Mouse (Mus musculus) gonadal fat pad, adult 2 months (tissue): ENCODE measurements at regions not wholly inside any gene's neighbourhood (a gene's known extent, or its start where the extent isn't known, plus 50 kb on each side); places are given as distances from the start of the nearest gene placed in this dataset.
A peak's percentile ranks its signal among the peaks of the same experiment; 100 is the strongest.
"Not testable (repeated sequence)": the region's sequence is repeated elsewhere in the genome, so short reads cannot be mapped to it uniquely, and the experiment has no call there.

ENCODE experiments used
- DNase-seq: peaks from one replicate; pipeline ENCODE4 v3.0.0-alpha.2; 2012; ENCODE audit warnings: low read depth

GRCm38 (mm10) chr8:8847579-8847978, 157.3 kb upstream of the Arglu1 start:
- no peak for DNase-seq

- no peak for DNase-seq
Measured at GRCm38 (mm10) chr8:8842326-8842725, 152.0 kb upstream of the Arglu1 start.

GRCm38 (mm10) chr8:8836166-8836565, 145.8 kb upstream of the Arglu1 start:
- DNase-seq, result not testable (repeated sequence)

- DNase-seq, result peak; percentile 37
Measured at GRCm38 (mm10) chr8:8831306-8831705, 141.0 kb upstream of the Arglu1 start.

- no peak for DNase-seq
Measured at GRCm38 (mm10) chr8:8829230-8829629, 138.9 kb upstream of the Arglu1 start.

GRCm38 (mm10) chr8:8827555-8827954, 137.2 kb upstream of the Arglu1 start:
- DNase-seq, result no peak

- no peak for DNase-seq
Measured at GRCm38 (mm10) chr8:8826801-8827200, 136.5 kb upstream of the Arglu1 start.

GRCm38 (mm10) chr8:8824886-8825285, 134.6 kb upstream of the Arglu1 start:
- no peak for DNase-seq

- DNase-seq, result no peak
Measured at GRCm38 (mm10) chr8:8821119-8821518, 130.8 kb upstream of the Arglu1 start.

- DNase-seq, result no peak
Measured at GRCm38 (mm10) chr8:8820614-8821013, 130.3 kb upstream of the Arglu1 start.

- no peak for DNase-seq
Measured at GRCm38 (mm10) chr8:8819233-8819931, 129.1 kb upstream of the Arglu1 start.

- no peak for DNase-seq
Measured at GRCm38 (mm10) chr8:8812807-8813167, 122.5 kb upstream of the Arglu1 start.

GRCm38 (mm10) chr8:8812051-8812806, 121.9 kb upstream of the Arglu1 start:
- no peak for DNase-seq

GRCm38 (mm10) chr8:8810928-8811327, 120.6 kb upstream of the Arglu1 start:
- DNase-seq, result no peak

GRCm38 (mm10) chr8:8809835-8810439, 119.6 kb upstream of the Arglu1 start:
- no peak for DNase-seq

- no peak for DNase-seq
Measured at GRCm38 (mm10) chr8:8809349-8809748, 119.0 kb upstream of the Arglu1 start.

GRCm38 (mm10) chr8:8802761-8803340, 112.5 kb upstream of the Arglu1 start:
- DNase-seq, result no peak

GRCm38 (mm10) chr8:8802317-8802716, 112.0 kb upstream of the Arglu1 start:
- DNase-seq, result no peak

- no peak for DNase-seq
Measured at GRCm38 (mm10) chr8:8801578-8801977, 111.3 kb upstream of the Arglu1 start.

GRCm38 (mm10) chr8:8797521-8797920, 107.2 kb upstream of the Arglu1 start:
- DNase-seq, result no peak

GRCm38 (mm10) chr8:8796951-8797350, 106.6 kb upstream of the Arglu1 start:
- no peak for DNase-seq

- no peak for DNase-seq
Measured at GRCm38 (mm10) chr8:8794711-8795110, 104.4 kb upstream of the Arglu1 start.

GRCm38 (mm10) chr8:8779931-8780330, 89.6 kb upstream of the Arglu1 start:
- DNase-seq, result no peak
